Mouse (Mus musculus): ENCODE results near the gene Shisal1. TPM values are rescaled to one million over a fixed set of nuclear protein-coding genes. Genes with fewer than 3 reads are reported as not detected.

The Shisal1 gene
- polyA plus RNA-seq (2014; fragmentation: Illumina TruSeq; extraction: RNeasy Lipid Tissue Mini Kit (QIAGEN cat#74804); ENCODE audit: low read depth, low replicate concordance): 0.34 TPM

GRCm38 (mm10) chr15:84446997-84447396, at the start of gene Shisal1:
Gene Shisal1 (minus strand): TSS chr15:84447097.

Other genes with a start within 250 kb of the Shisal1 start
- 1.0 TPM for gene Parvb, start 215.1 kb downstream of the Shisal1 start, polyA plus RNA-seq (2014; fragmentation: Illumina TruSeq; extraction: RNeasy Lipid Tissue Mini Kit (QIAGEN cat#74804); ENCODE audit: low read depth, low replicate concordance)
- 15.0 TPM for gene Parvg, start 123.1 kb downstream of the Shisal1 start, polyA plus RNA-seq (2014; fragmentation: Illumina TruSeq; extraction: RNeasy Lipid Tissue Mini Kit (QIAGEN cat#74804); ENCODE audit: low read depth, low replicate concordance)
- 3.1 TPM for gene Rtl6, start 110.7 kb upstream of the Shisal1 start, polyA plus RNA-seq (2014; fragmentation: Illumina TruSeq; extraction: RNeasy Lipid Tissue Mini Kit (QIAGEN cat#74804); ENCODE audit: low read depth, low replicate concordance)
- gene Prr5, start 222.5 kb upstream of the Shisal1 start, polyA plus RNA-seq (2014; fragmentation: Illumina TruSeq; extraction: RNeasy Lipid Tissue Mini Kit (QIAGEN cat#74804); ENCODE audit: low read depth, low replicate concordance): 0.35 TPM

All from testis, adult 10 weeks (tissue).